Mouse (Mus musculus): ENCODE results near the gene Myl3. TPM values are rescaled to one million over a fixed set of nuclear protein-coding genes. Genes with fewer than 3 reads are reported as not detected.

Myl3 gene
- polyA plus RNA-seq, 1 experiment from 2014 or later, result 3,437 TPM

GRCm38 (mm10) chr9:110746238-110746637 lies 4.6 kb downstream of the Myl3 start:
- Histone ChIP-seq H3K4me2 (no peak overlapping the region), H3K27ac (ENCODE audit: poor library complexity, severe bottlenecking) (no peak overlapping the region), H3K9ac (no peak overlapping the region), H3K9me3 (replicated peaks) (no peaks in the 10 kb centered on the region), H3K36me3 (no peaks in the 10 kb centered on the region), H3K27me3 (replicated peaks) (peaks cover 8% of the 10 kb centered on the region), H3K4me1 (replicated peaks) (peaks cover 48% of the 10 kb centered on the region), H3K4me3 (no peak overlapping the region)
- 38% methylated on average over 5 of the region's 5 CpGs for WGBS
- ATAC-seq (ENCODE audit: insufficient number of reproducible peaks, low FRiP score), result no peak

GRCm38 (mm10) chr9:110746961-110747360 lies 5.3 kb downstream of the Myl3 start, which contains the start of gene Pth1r:
Pth1r (minus strand) TSS chr9:110747145.
- Histone ChIP-seq H3K27me3 (replicated peaks) (peaks cover 8% of the 10 kb centered on the region), H3K36me3 (no peaks in the 10 kb centered on the region), H3K4me2 (no peak within 1 kb of the TSS), H3K9ac (no peak within 1 kb of the TSS), H3K4me1 (replicated peaks) (peaks cover 48% of the 10 kb centered on the region), H3K27ac (ENCODE audit: poor library complexity, severe bottlenecking) (no peak within 1 kb of the TSS), H3K9me3 (replicated peaks) (no peaks in the 10 kb centered on the region), H3K4me3 (no peak within 1 kb of the TSS)
- WGBS, result 60% methylated on average over 7 of the region's 7 CpGs
- no peak for ATAC-seq (ENCODE audit: insufficient number of reproducible peaks, low FRiP score)

- Histone ChIP-seq H3K27me3 (replicated peaks) (peaks cover 8% of the 10 kb centered on the region), H3K4me2 (no peak overlapping the region), H3K27ac (ENCODE audit: poor library complexity, severe bottlenecking) (no peak overlapping the region), H3K9me3 (replicated peaks) (no peaks in the 10 kb centered on the region), H3K36me3 (no peaks in the 10 kb centered on the region), H3K9ac (no peak overlapping the region), H3K4me1 (replicated peaks) (peaks cover 63% of the 10 kb centered on the region), H3K4me3 (no peak overlapping the region)
- 52% methylated on average over 2 of the region's 2 CpGs for WGBS
- ATAC-seq (ENCODE audit: insufficient number of reproducible peaks, low FRiP score), result no peak
Observed at GRCm38 (mm10) chr9:110748451-110748850, 6.8 kb downstream of the Myl3 start.

GRCm38 (mm10) chr9:110750404-110751187 lies 8.9 kb downstream of the Myl3 start:
- H3K36me3 ChIP-seq, result no peaks in the 10 kb centered on the region
- peak overlapping the region; percentile 51 for H3K4me2 ChIP-seq
- H3K4me3 ChIP-seq, result no peak overlapping the region
- peak; percentile 63 for ATAC-seq (ENCODE audit: insufficient number of reproducible peaks, low FRiP score)
- WGBS, result 15% methylated on average over 14 of the region's 14 CpGs
- peaks cover 73% of the 10 kb centered on the region for H3K4me1 ChIP-seq (replicated peaks)
- peak overlapping the region; percentile 87 for H3K27ac ChIP-seq (ENCODE audit: poor library complexity, severe bottlenecking)
- H3K27me3 ChIP-seq (replicated peaks), result no peaks in the 10 kb centered on the region
- H3K9ac ChIP-seq, result peak overlapping the region; percentile 44; the same call in 1 of the 2 replicates
- no peaks in the 10 kb centered on the region for H3K9me3 ChIP-seq (replicated peaks)

- no peak overlapping the region for H3K4me3 ChIP-seq
- H3K4me2 ChIP-seq, result peak overlapping the region; percentile 51
- H3K9me3 ChIP-seq (replicated peaks), result no peaks in the 10 kb centered on the region
- no peaks in the 10 kb centered on the region for H3K27me3 ChIP-seq (replicated peaks)
- peak overlapping the region; percentile 44; the same call in 1 of the 2 replicates for H3K9ac ChIP-seq
- H3K27ac ChIP-seq (ENCODE audit: poor library complexity, severe bottlenecking), result peak overlapping the region; percentile 87
- no peak for ATAC-seq (ENCODE audit: insufficient number of reproducible peaks, low FRiP score)
- WGBS, result 48% methylated on average over 5 of the region's 5 CpGs
- H3K4me1 ChIP-seq (replicated peaks), result peaks cover 65% of the 10 kb centered on the region
- no peaks in the 10 kb centered on the region for H3K36me3 ChIP-seq
Observed at GRCm38 (mm10) chr9:110751412-110751811, 9.8 kb downstream of the Myl3 start.

GRCm38 (mm10) chr9:110752917-110753435 lies 11.3 kb downstream of the Myl3 start:
- no peak overlapping the region for H3K4me3 ChIP-seq
- ATAC-seq (ENCODE audit: insufficient number of reproducible peaks, low FRiP score), result no peak
- peaks cover 63% of the 10 kb centered on the region for H3K4me1 ChIP-seq (replicated peaks)
- H3K27ac ChIP-seq (ENCODE audit: poor library complexity, severe bottlenecking), result no peak overlapping the region
- H3K9ac ChIP-seq, result no peak overlapping the region
- no peak overlapping the region for H3K4me2 ChIP-seq
- H3K9me3 ChIP-seq (replicated peaks), result no peaks in the 10 kb centered on the region
- H3K27me3 ChIP-seq (replicated peaks), result no peaks in the 10 kb centered on the region
- no peaks in the 10 kb centered on the region for H3K36me3 ChIP-seq
- WGBS, result 68% methylated on average over 4 of the region's 4 CpGs

- Histone ChIP-seq H3K4me2 (no peak overlapping the region), H3K36me3 (no peaks in the 10 kb centered on the region), H3K27me3 (replicated peaks) (no peaks in the 10 kb centered on the region), H3K9me3 (replicated peaks) (no peaks in the 10 kb centered on the region), H3K27ac (ENCODE audit: poor library complexity, severe bottlenecking) (no peak overlapping the region), H3K9ac (no peak overlapping the region), H3K4me3 (no peak overlapping the region), H3K4me1 (replicated peaks) (peaks cover 64% of the 10 kb centered on the region)
- ATAC-seq (ENCODE audit: insufficient number of reproducible peaks, low FRiP score), result no peak
- 52% methylated on average over 4 of the region's 4 CpGs for WGBS
Observed at GRCm38 (mm10) chr9:110753773-110754172, 12.1 kb downstream of the Myl3 start.

GRCm38 (mm10) chr9:110757816-110758215 lies 16.2 kb downstream of the Myl3 start:
- Histone ChIP-seq H3K27me3 (replicated peaks) (no peaks in the 10 kb centered on the region), H3K9ac (no peak overlapping the region), H3K4me3 (no peak overlapping the region), H3K27ac (ENCODE audit: poor library complexity, severe bottlenecking) (no peak overlapping the region), H3K36me3 (no peaks in the 10 kb centered on the region), H3K9me3 (replicated peaks) (no peaks in the 10 kb centered on the region), H3K4me1 (replicated peaks) (peaks cover 42% of the 10 kb centered on the region), H3K4me2 (no peak overlapping the region)
- no peak for ATAC-seq (ENCODE audit: insufficient number of reproducible peaks, low FRiP score)
- WGBS, result 67% methylated on average over 5 of the region's 5 CpGs

GRCm38 (mm10) chr9:110758605-110759004 lies 16.9 kb downstream of the Myl3 start:
- H3K4me1 ChIP-seq (replicated peaks), result peaks cover 34% of the 10 kb centered on the region
- no peaks in the 10 kb centered on the region for H3K27me3 ChIP-seq (replicated peaks)
- H3K9me3 ChIP-seq (replicated peaks), result no peaks in the 10 kb centered on the region
- H3K9ac ChIP-seq, result no peak overlapping the region
- no peak overlapping the region for H3K4me3 ChIP-seq
- H3K27ac ChIP-seq (ENCODE audit: poor library complexity, severe bottlenecking), result no peak overlapping the region
- ATAC-seq (ENCODE audit: insufficient number of reproducible peaks, low FRiP score), result no peak
- H3K36me3 ChIP-seq, result no peaks in the 10 kb centered on the region
- no peak overlapping the region for H3K4me2 ChIP-seq
- 56% methylated on average over 8 of the region's 8 CpGs for WGBS

GRCm38 (mm10) chr9:110759265-110759664 lies 17.6 kb downstream of the Myl3 start:
- no peak overlapping the region for H3K4me2 ChIP-seq
- no peak overlapping the region for H3K9ac ChIP-seq
- no peak for ATAC-seq (ENCODE audit: insufficient number of reproducible peaks, low FRiP score)
- 42% methylated on average over 2 of the region's 2 CpGs for WGBS
- no peaks in the 10 kb centered on the region for H3K9me3 ChIP-seq (replicated peaks)
- H3K36me3 ChIP-seq, result no peaks in the 10 kb centered on the region
- no peaks in the 10 kb centered on the region for H3K27me3 ChIP-seq (replicated peaks)
- H3K4me3 ChIP-seq, result no peak overlapping the region
- no peak overlapping the region for H3K27ac ChIP-seq (ENCODE audit: poor library complexity, severe bottlenecking)
- H3K4me1 ChIP-seq (replicated peaks), result peaks cover 28% of the 10 kb centered on the region

- ATAC-seq (ENCODE audit: insufficient number of reproducible peaks, low FRiP score), result no peak
- H3K4me3 ChIP-seq, result no peak overlapping the region
- H3K4me2 ChIP-seq, result no peak overlapping the region
- H3K9ac ChIP-seq, result no peak overlapping the region
- H3K36me3 ChIP-seq, result peaks cover 1% of the 10 kb centered on the region; the same call in 1 of the 2 replicates
- peaks cover 24% of the 10 kb centered on the region for H3K4me1 ChIP-seq (replicated peaks)
- no peaks in the 10 kb centered on the region for H3K9me3 ChIP-seq (replicated peaks)
- 80% methylated on average over 8 of the region's 8 CpGs for WGBS
- H3K27me3 ChIP-seq (replicated peaks), result no peaks in the 10 kb centered on the region
- H3K27ac ChIP-seq (ENCODE audit: poor library complexity, severe bottlenecking), result no peak overlapping the region
Observed at GRCm38 (mm10) chr9:110760886-110761285, 19.2 kb downstream of the Myl3 start.

Data from heart, embryonic 12.5 days (tissue).